Mouse (Mus musculus): ENCODE measurements around the gene Glyr1.

DNA sequence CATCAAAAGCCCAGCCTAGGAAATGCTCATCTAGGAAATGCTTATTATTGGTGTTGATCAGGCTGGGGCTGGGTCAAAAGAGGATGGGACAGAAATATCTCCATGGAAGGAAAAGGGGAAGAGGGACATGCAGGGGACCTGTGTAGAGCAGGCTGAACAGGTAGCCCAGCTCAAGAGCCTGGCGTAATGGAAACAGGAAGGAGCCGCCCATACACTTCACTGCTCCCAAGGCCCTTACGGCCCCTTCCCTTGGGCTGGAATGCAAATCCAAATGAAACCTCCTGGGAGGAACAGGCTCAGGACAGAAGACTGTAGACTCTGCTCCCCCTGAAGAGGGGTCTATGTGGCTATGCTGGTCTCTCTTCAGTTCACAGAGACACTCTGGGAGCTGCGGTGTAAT, 35.1 kb downstream of the Glyr1 start:
- no peak for TF ChIP-seq POLR2A (IDR thresholded peaks at IDR 0.05; ENCODE audit: extremely low read depth, insufficient read depth, low read length)
- no peak for TF ChIP-seq CTCF (IDR thresholded peaks at IDR 0.05; ENCODE audit: low read depth, low read length)
